7 mouse cellular contexts compared by ENCODE assay signal in the genomic region with DNA sequence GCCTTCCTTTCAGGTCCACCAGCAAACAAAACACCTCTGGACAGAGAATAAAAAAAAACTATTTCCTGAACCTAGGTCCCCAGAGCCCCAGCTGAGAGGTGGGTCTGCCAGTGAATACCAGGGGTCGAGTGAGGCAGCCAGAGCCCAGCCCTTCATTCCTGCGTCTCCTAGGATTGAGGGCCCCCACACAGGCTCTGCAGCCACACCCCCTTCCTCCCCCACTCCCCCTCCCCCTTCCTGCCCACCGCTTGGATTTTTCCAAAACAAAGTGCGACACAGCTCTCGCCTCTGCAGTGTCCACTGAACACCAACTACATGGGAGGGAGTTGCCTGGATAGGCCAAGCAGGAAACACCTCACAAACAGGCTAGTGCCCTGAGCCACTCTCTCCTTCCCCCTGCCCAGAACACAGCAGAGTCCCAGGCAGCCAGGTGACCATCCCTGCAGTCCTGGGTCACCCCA.
DNase-seq lines count a peak whose midpoint lies in the region; ATAC-seq lines count a peak whose summit lies in the region.

No protein-coding gene starts in this region.

- H3K4me1 ChIP-seq in brown adipose tissue, adult 24 weeks (ENCODE audit: control insufficient read depth, insufficient read depth, insufficient read length, low read length) = peaks cover 74% of the 10 kb centered on the region
- peaks cover 56% of the 10 kb centered on the region for H3K4me1 ChIP-seq in limb, embryonic 15.5 days
- H3K4me1 ChIP-seq in stomach, embryonic 14.5 days (ENCODE audit: control insufficient read depth, insufficient read depth, low read length) = peaks cover 37% of the 10 kb centered on the region

- DNase-seq in R1 (ENCODE audit: low read depth, low spot score) = peak; percentile 27
- DNase-seq in heart, postnatal 10 days = peak; percentile 64 to 71
- DNase-seq in left cerebral cortex, postnatal 36 days (ENCODE audit: low spot score in 2 of 2) = no peak

- peak overlapping the region; percentile 97 for H3K27ac ChIP-seq in brown adipose tissue, adult 24 weeks (replicated peaks; ENCODE audit: low read depth, low read length)
- peak overlapping the region; percentile 80 for H3K27ac ChIP-seq in limb, embryonic 15.5 days
- peak overlapping the region; percentile 69; the same call in 1 of the 2 replicates for H3K27ac ChIP-seq in stomach, embryonic 14.5 days (ENCODE audit: low read length)

- no peaks in the 10 kb centered on the region for H3K9me3 ChIP-seq in limb, embryonic 15.5 days
- no peaks in the 10 kb centered on the region for H3K9me3 ChIP-seq in stomach, embryonic 14.5 days (ENCODE audit: control insufficient read depth, low read depth, low read length)

- no peak overlapping the region for H3K4me3 ChIP-seq in brown adipose tissue, adult 24 weeks (ENCODE audit: insufficient read depth, low read depth, low read length)
- H3K4me3 ChIP-seq in limb, embryonic 15.5 days = no peak overlapping the region
- no peak overlapping the region for H3K4me3 ChIP-seq in stomach, embryonic 14.5 days (ENCODE audit: low read depth, low read length)

- ATAC-seq in limb, embryonic 15.5 days (ENCODE audit: insufficient number of reproducible peaks, low FRiP score, low TSS enrichment, low read depth) = no peak
- ATAC-seq in stomach, embryonic 14.5 days (ENCODE audit: insufficient number of reproducible peaks, insufficient read depth, low FRiP score, low read depth) = 0 out of 2 replicates have a peak, but pooled peaks have one; percentile 30
- no peak for ATAC-seq in erythroid progenitor cell, adult 5-6 weeks (replicated peaks; ENCODE audit: low FRiP score, poor library complexity, severe bottlenecking)

- H3K27me3 ChIP-seq in limb, embryonic 15.5 days = no peaks in the 10 kb centered on the region
- no peaks in the 10 kb centered on the region for H3K27me3 ChIP-seq in stomach, embryonic 14.5 days (ENCODE audit: control insufficient read depth, insufficient read depth, low read length)

- no peak overlapping the region for H3K4me2 ChIP-seq in limb, embryonic 15.5 days
- no peak overlapping the region for H3K4me2 ChIP-seq in stomach, embryonic 14.5 days (replicated peaks; ENCODE audit: low read depth, low read length)

- no peak overlapping the region for H3K9ac ChIP-seq in limb, embryonic 15.5 days
- H3K9ac ChIP-seq in stomach, embryonic 14.5 days (replicated peaks; ENCODE audit: low read depth, low read length) = no peak overlapping the region

- peaks cover 29% of the 10 kb centered on the region for H3K36me3 ChIP-seq in limb, embryonic 15.5 days
- H3K36me3 ChIP-seq in stomach, embryonic 14.5 days (ENCODE audit: control insufficient read depth, insufficient read depth, low read length) = no peaks in the 10 kb centered on the region; the same call in 1 of the 2 replicates

- WGBS in limb, embryonic 15.5 days = 17% methylated on average over 5 of the region's 5 CpGs
- WGBS in stomach, embryonic 14.5 days = 15% methylated on average over 5 of the region's 5 CpGs

- intact Hi-C loops in heart, postnatal 10 days (cut with DNase I) = loop anchor here (2.0 kb wide), 1 partner anchor 27 kb away; no protein-coding TSS in a partner anchor
- intact Hi-C loops in left cerebral cortex, postnatal 36 days (cut with DNase I) = no loop called here

Comparison
In these comparisons a context has a peak if more than half of its experiments do, and no peak if none do; other contexts are left out.
1. DNase-seq: peak in R1 (single experiment) and heart, postnatal 10 days (2 of 2); none in left cerebral cortex, postnatal 36 days (0 of 2).
2. Peak in every context shown above with its lines, with median percentiles within 50 percentile points of each other: H3K27ac ChIP-seq.